Mouse (Mus musculus): ENCODE data around the gene Hoxa9.

- no peak for TF ChIP-seq CTCF (IDR thresholded peaks at IDR 0.05; ENCODE audit: low read depth)
- TF ChIP-seq EP300 (IDR thresholded peaks at IDR 0.05; ENCODE audit: low read depth), result no peak
Measured at GRCm38 (mm10) chr6:52182793-52183192, 48.1 kb downstream of the Hoxa9 start.
